Mouse (Mus musculus) R1 (cell line): Measurements from ENCODE around the gene Mreg.

Experiments used
- DNase-seq: peaks from one replicate; pipeline ENCODE4 v3.0.0-alpha.2; 2018; ENCODE audit warnings: low read depth, low spot score

Gene Mreg

GRCm38 (mm10) chr1:72227546-72227945 is 15.4 kb upstream of the Mreg start:
- DNase-seq: peak; percentile 16

GRCm38 (mm10) chr1:72226887-72227481 is 14.9 kb upstream of the Mreg start:
- DNase-seq: peak; percentile 61

- DNase-seq: peak; percentile 95
Observed at GRCm38 (mm10) chr1:72226172-72226886, 14.2 kb upstream of the Mreg start.

- peak; percentile 93 for DNase-seq
Observed at GRCm38 (mm10) chr1:72225720-72226171, 13.6 kb upstream of the Mreg start.

- peak; percentile 16 for DNase-seq
Observed at GRCm38 (mm10) chr1:72225054-72225718, 13.1 kb upstream of the Mreg start.

- DNase-seq: peak; percentile 75
Observed at GRCm38 (mm10) chr1:72220008-72220407, 7.9 kb upstream of the Mreg start.

- no peak for DNase-seq
Observed at GRCm38 (mm10) chr1:72219116-72219515, 7.0 kb upstream of the Mreg start.

GRCm38 (mm10) chr1:72218626-72219025 is 6.5 kb upstream of the Mreg start:
- DNase-seq: no peak

- peak; percentile 83 for DNase-seq
Observed at GRCm38 (mm10) chr1:72216761-72217160, 4.7 kb upstream of the Mreg start.

- no peak for DNase-seq
Observed at GRCm38 (mm10) chr1:72215174-72215573, 3.1 kb upstream of the Mreg start.

GRCm38 (mm10) chr1:72214470-72214961 is 2.4 kb upstream of the Mreg start:
- peak; percentile 83 for DNase-seq

GRCm38 (mm10) chr1:72213954-72214353 is 1.8 kb upstream of the Mreg start:
- DNase-seq: peak; percentile 98

GRCm38 (mm10) chr1:72210803-72211679 is 1.1 kb downstream of the Mreg start:
- DNase-seq: no peak

GRCm38 (mm10) chr1:72208095-72208494 is 4.0 kb downstream of the Mreg start:
- DNase-seq: no peak

- peak; percentile 95 for DNase-seq
Observed at GRCm38 (mm10) chr1:72205113-72205512, 7.0 kb downstream of the Mreg start.

GRCm38 (mm10) chr1:72203204-72203603 is 8.9 kb downstream of the Mreg start:
- DNase-seq: no peak

GRCm38 (mm10) chr1:72202705-72203104 is 9.4 kb downstream of the Mreg start:
- DNase-seq: no peak

- DNase-seq: no peak
Observed at GRCm38 (mm10) chr1:72202068-72202467, 10.0 kb downstream of the Mreg start.

GRCm38 (mm10) chr1:72201126-72201525 is 11.0 kb downstream of the Mreg start:
- DNase-seq: no peak

GRCm38 (mm10) chr1:72198142-72198806 is 13.8 kb downstream of the Mreg start:
- no peak for DNase-seq
